Mouse (Mus musculus): ENCODE results near the gene Srgap3.
A peak's percentile ranks its signal among the peaks of the same experiment; 100 is the strongest.

The Srgap3 gene

DNA sequence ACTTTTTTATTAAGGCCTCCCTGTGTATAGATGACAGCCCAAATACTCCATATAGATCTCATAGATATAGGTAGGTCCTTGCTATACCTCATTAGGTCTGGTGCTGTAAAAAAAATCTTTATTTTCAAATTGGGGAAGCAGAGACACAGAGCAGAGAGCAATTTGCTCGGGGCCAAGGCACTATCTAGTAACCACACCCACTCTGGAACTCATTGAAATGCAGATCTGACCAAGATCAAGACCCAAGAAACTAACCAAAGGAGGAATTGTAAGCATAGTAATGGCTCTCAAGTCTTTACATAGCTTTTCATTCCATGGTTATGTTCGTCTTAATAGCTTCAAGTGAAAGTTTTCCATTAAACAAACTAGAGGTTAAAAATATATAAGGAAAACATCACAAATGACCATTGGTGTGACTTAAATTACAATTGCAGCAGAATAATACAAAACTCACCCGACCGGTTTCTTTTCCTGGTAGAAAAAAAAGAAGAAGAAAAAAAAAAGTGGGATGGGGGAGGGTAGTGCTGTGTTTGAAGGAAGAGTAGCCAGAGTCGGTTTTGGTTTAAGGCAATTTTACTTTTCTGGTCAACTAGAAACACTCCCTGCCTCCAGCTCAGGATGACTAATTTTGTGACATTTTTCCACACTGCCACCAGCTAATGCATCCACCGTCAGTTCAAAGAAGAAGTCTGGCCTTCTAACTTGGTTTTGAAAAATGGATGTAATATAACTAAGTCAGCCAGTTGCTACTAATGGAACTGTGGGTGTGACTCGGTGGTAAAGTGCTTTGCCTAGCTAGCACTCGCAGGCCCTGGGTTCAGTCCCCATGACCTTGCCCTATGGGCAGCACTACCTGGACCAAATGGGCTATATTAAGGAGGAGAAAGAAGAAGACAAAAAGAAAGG is 3.4 kb upstream of the Srgap3 start:
- peak; percentile 42 to 64 for DNase-seq (ENCODE audit: inconsistent age in 2 of 2, low spot score in 1 of 2)

DNA sequence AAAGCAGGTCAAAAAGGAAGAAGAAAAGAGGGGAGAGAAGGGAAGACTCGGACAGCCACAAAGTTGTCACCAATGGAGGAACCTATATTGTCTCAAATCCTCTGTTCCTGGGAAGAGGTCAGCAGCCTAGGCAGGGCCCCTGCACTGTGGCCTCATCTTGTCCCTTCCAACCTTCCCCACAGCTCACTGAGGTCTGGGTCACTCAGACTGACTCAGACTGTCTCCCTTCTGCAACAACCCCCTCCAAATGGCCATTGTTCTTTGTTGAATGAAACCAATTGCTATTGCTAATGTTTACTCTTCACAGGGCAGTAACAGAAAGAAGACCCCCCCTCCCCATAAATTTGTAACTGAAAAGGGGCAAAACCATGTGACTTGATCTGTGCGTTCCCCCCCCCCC is 2.2 kb upstream of the Srgap3 start:
- DNase-seq (ENCODE audit: inconsistent age in 2 of 2, low spot score in 1 of 2), result no peak

DNA sequence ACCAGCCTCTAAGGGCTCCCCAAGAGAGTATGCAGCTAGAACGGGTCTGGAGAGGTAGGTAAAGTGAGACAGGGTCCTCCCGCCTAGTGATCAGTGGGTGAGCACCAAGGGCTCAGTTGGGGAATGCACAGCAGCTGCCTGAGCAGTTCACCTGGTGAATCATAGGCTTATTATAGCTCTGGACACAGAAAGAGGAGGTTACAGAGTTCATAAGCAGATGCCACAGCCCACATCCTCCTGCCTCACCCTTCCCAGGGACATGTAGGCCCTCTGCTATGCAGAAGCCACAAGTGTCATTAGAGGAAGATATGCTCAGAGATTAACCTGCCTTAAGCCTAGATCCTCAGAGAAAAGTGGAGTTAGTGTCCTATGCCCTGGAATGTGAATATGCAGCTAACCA is 1.4 kb upstream of the Srgap3 start:
- DNase-seq (ENCODE audit: inconsistent age in 2 of 2, low spot score in 1 of 2), result no peak

DNA sequence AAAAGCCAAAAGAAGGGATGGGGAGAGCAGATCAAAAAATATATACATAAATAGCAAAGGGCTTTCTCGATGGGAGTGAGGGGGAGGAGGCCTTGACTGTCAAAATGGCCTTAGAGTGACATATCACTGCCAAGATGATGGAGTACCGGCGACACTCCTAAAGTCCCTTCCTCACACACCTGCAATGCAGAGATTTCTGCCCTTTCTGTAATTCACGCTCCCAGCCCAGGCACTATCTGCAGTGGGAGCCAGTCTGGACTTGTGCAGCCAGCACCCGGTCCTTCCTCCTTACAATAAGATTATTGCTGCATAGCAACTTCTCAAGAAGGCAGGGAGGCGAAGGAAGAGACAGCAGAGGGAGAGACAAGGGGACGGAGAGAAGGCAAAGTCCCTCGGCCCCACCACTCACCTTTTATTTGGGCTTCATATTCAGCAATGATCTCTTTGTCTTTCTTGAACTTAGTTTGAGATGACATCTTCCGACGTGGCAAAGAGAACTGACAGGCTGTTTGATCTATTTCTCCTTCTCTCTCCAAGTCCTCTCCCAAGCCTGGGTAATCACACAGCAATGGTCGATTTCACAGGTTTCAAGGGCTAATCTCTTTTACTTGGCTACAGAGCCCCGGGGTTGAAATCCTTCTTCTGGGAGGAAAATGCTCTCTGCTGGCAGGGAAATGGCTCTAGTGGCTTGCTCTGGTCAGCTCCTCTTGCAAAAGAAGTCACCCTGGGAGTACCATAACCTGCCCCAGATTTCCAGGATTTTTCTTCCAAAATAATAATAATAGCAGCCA is 850 bp downstream of the Srgap3 start:
- peak; percentile 43 to 84 for DNase-seq (ENCODE audit: inconsistent age in 2 of 2, low spot score in 1 of 2)

DNA sequence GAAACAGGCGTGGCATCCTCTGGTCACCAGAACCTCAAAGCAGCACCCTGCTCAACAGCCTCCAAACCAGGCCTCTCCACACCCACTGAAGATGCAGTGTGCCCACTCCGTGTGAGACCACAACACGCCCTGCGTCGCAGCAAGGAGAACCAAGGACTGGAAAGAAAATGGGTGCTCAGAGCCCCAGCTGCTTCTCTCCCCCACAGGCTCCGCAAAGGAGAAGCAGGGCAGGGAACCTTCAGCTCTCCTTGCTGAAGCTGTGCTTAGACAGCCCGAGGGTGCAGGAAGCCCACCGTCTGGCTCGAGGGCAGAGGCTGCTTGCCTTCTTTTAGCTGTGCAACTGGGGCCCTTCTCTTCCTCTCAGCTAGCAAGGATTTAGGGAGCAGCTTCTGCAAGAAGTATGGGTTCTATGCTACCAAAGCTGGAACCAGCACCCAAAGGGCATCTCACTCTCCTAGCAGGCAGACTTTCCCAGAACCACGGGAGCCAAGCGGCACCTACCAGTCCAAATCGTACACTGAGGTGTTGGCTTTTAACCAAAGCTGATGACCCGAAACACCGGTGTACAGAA is 1.8 kb downstream of the Srgap3 start:
- peak; percentile 28 to 73 for DNase-seq (ENCODE audit: inconsistent age in 2 of 2, low spot score in 1 of 2)

- DNase-seq (ENCODE audit: inconsistent age in 2 of 2, low spot score in 1 of 2), result peak; percentile 70 to 79
These were observed 3.3 kb downstream of the Srgap3 start for GRCm38 (mm10) chr6:112943596-112944245.

DNA sequence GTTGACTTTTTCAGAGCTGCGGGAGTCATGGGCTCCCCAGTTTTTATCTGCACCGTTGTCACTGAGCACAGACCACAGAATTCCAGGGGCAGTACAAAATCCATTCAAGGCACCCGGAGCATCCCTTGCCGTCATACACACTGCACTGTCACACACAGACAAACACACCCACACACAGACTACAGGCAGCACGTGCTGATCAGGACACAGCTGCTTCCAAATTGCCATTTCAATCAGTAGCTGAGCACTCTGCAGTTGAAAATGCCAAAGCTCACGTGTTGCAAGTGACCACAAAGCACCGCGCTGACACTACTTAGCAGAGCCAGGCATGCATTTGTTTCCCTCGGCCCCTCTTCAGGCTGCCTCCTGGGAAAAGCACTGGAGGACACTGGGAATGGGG is 7.8 kb downstream of the Srgap3 start:
- DNase-seq (ENCODE audit: inconsistent age in 2 of 2, low spot score in 1 of 2), result no peak

GRCm38 (mm10) chr6:112937791-112938190 is 9.3 kb downstream of the Srgap3 start:
- DNase-seq (ENCODE audit: inconsistent age in 2 of 2, low spot score in 1 of 2), result no peak

GRCm38 (mm10) chr6:112934501-112934900 is 12.6 kb downstream of the Srgap3 start:
- DNase-seq (ENCODE audit: inconsistent age in 2 of 2, low spot score in 1 of 2), result no peak

- no peak for DNase-seq (ENCODE audit: inconsistent age in 2 of 2, low spot score in 1 of 2)
These were observed 14.5 kb downstream of the Srgap3 start for GRCm38 (mm10) chr6:112932611-112933010.

- DNase-seq (ENCODE audit: inconsistent age in 2 of 2, low spot score in 1 of 2), result peak in 1 of 2 experiments; percentile 45
These were observed 17.0 kb downstream of the Srgap3 start for GRCm38 (mm10) chr6:112930011-112930451.

DNA sequence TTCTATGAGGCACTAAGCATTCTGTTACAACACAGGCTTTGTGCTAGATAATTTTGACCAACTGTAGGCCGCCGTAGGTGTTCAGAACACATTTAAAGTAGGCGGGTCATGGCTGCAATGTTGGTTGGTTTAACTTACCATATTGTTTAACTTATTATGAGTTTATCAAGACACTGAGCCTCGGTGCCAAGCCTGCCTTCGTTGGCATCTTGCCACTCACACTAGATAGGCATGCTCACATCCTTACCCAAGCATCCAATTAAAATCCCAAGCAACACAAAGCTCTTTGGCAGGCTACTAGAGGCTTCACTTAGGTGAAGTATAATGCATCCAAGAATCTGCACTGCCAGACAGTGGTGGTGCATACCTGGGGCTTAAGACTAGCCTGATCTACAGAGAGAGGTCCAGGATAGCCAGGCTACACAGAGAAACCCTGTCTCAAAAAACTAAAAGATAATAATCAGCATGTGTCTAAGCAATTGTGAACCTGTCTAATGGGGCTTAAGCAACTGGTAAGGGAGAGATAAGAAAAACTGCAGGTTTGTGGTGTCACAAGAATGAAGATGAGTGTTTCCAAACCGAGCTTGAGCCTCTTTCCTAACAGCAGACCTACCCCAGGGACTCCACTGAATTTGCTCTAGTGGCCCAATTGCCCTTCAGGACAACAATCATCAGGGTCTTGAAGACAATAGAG is 17.6 kb downstream of the Srgap3 start:
- DNase-seq (ENCODE audit: inconsistent age in 2 of 2, low spot score in 1 of 2), result peak in 1 of 2 experiments; percentile 43

DNA sequence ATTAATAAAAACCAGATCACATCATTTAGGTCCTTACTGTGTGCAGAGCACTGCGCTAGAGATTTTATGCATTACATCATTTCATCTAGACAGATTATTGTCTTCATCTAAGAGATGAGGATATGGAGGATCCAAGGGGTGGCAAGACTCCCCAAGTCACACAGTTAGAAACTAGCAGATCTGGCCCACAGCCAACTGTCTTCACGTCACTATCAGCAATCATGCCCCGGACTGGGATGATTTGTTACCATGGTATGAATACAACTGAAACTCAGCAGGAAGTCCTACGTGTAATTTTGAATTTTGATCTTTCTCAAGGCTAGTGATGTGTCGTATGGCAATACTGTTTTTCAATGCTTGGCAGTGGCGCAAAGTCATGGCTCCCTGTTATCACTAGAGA is 18.2 kb downstream of the Srgap3 start:
- peak; percentile 66 to 78 for DNase-seq (ENCODE audit: inconsistent age in 2 of 2, low spot score in 1 of 2)

GRCm38 (mm10) chr6:112927341-112927740 is 19.7 kb downstream of the Srgap3 start:
- DNase-seq (ENCODE audit: inconsistent age in 2 of 2, low spot score in 1 of 2), result no peak

GRCm38 (mm10) chr6:112926011-112926410 is 21.1 kb downstream of the Srgap3 start:
- DNase-seq (ENCODE audit: inconsistent age in 2 of 2, low spot score in 1 of 2), result no peak

DNA sequence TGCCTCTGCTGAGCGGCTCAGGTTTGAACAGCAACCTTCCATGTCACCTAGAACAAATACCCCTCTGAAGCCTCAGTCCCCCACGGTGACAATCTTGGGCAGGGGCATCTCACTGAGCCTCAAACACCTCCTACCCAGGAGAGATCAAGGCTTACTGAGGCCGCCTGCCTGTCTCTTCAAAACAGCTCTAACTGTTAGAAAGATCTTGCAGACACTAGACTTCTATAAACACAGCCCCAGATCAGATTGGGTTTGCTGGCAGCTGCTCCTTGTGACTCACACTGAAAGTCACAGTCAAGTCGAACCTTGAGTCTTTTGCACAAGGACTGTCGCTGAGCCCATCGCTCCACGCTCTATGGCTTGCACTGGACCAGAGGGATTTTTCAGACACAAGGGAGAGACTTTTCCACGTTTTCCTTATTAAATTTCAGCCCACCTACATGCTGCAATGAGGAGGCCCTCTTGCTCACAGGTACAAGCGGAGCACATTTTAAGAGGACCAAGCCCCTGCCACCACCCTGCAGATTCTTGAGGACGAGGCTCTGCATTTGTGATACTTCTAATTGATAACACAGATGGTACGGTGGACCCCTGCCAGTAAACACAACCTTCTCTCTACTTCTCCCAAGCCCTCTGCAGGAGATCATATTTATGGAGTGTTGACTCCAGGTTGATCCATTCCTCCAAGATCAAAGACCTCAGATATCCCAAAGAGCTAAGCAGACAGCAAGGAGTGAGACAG is 21.7 kb downstream of the Srgap3 start:
- DNase-seq (ENCODE audit: inconsistent age in 2 of 2, low spot score in 1 of 2), result peak; percentile 79 to 91

DNA sequence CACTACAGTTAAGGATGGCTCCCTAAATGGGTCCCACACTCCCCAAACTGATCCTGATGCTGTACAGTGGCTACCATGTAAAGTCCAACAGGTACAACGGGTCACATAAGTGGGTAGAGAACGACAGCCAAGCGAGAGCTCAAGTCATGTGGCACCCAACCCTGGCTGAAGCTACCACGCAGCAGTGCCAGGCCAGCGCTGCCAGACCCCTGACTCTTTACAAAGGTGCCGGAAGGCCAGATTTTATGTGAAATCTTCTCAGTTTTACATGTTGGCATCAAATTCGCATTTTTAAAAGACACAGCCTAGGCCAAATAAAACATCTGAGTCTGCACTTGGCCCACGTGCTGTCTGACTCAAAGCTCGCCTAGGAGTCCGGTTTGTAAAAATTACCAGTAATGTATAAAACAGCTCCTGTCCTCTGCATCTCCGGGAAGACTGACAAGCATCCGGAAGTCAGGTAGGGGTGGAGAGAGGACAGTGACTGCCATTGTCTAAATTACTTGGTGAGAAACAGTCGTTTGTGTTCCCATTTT is 22.4 kb downstream of the Srgap3 start:
- no peak for DNase-seq (ENCODE audit: inconsistent age in 2 of 2, low spot score in 1 of 2)

DNA sequence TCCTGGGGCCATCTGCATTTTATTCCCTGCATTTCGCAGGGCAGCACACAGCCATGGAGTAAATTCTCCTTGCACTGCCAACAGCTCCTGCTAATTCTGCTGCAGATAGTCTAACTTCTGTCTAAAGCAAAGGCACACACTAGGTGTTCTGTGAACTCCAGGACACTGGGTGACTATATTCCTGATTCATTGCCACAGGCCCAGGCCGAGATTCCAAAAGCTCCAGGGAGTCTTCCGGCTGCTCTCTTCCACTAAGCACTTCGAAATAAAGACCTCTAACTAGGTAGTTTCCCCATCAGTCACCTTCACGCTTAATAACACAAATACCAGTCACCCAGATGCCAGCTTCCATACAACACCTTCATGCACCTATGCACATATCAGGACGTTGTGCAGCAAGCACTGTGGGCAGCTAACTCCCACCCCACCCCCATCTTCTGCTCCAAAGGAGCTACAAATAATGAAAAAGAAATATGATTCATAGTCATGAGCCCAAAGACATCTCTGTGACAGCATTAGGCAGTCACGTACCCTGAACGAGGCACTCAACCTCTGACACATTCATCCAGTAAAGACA is 26.4 kb downstream of the Srgap3 start:
- DNase-seq (ENCODE audit: inconsistent age in 2 of 2, low spot score in 1 of 2), result no peak

- DNase-seq (ENCODE audit: inconsistent age in 2 of 2, low spot score in 1 of 2), result peak; percentile 48 to 70
These were observed 29.3 kb downstream of the Srgap3 start for GRCm38 (mm10) chr6:112917717-112918116.

Measured in adrenal gland, adult (tissue).